Mouse (Mus musculus): ENCODE measurements at regions not wholly inside any gene's neighbourhood (a gene's known extent, or its start where the extent isn't known, plus 50 kb on each side); places are given as distances from the start of the nearest gene placed in this dataset. TPM values are rescaled to one million over a fixed set of nuclear protein-coding genes. Genes with fewer than 3 reads are reported as not detected.

- no peak for DNase-seq (ENCODE audit: low spot score in 2 of 2)
- intact Hi-C loops (cut with DNase I): no loop called here
Measured at GRCm38 (mm10) chr13:70989999-70990645, 148.5 kb upstream of the Adamts16 start.

GRCm38 (mm10) chr13:70979344-70979743, 137.7 kb upstream of the Adamts16 start:
- intact Hi-C loops (cut with DNase I): no loop called here
- no peak for DNase-seq (ENCODE audit: low spot score in 2 of 2)

DNA sequence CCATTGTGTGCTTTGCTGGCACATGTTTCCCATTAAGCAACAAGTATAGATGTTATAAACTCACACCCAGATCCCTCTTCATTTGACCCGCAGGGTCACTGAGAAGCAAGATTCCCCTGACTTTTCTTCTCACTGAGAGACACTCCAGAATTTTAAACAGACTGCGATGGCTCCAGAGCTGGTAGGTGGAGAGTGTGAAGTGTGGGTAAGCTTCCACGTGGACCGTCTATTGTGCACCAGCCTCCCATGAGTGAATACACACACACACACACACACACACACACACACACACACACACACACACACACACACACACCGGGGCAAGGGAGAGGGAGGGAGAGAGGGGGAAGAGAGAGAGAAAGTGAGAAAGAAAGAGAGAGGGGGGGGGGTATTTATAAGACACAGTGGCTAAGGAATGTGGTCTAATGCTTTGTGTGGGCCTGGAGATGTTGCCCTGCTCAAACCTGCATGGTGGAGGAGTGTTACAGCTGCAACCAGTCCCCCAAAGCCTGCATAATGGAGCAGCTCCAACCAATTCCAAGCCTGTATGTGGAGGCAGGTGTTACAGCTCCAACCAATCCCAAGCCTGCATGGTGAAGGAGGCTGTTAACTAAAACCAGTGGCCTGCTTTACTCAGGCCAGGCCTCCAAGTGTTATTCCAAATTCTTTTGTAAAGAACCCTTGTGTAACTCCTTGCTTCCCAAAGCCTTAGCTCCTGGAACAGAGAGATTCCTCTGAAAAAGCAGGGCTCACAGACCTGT, 137.1 kb upstream of the Adamts16 start:
- no peak for DNase-seq (ENCODE audit: low spot score in 2 of 2)
- intact Hi-C loops (cut with DNase I): no loop called here

GRCm38 (mm10) chr13:70969596-70969995, 128.0 kb upstream of the Adamts16 start:
- DNase-seq (ENCODE audit: low spot score in 2 of 2): no peak
- intact Hi-C loops (cut with DNase I): no loop called here

DNA sequence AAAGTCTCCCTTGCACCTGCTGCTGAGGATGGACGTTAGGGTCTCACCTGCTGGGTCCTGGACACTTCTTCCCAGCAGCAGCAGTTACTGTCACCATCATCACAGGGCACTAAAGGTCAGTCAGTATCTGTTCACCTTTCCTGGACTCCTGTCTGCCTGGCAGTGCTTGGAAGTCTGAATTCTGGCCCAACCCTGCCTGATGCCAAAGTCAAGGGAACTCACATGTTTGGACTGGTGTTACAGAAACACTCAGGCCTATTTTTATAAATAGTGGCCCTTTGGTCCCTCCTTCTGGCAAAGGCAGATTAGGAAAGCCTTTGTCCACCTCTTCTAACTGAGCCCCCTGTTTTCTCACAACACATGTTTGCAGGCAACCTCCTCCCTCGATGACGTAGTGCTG, 126.2 kb upstream of the Adamts16 start:
- DNase-seq (ENCODE audit: low spot score in 2 of 2): no peak

DNA sequence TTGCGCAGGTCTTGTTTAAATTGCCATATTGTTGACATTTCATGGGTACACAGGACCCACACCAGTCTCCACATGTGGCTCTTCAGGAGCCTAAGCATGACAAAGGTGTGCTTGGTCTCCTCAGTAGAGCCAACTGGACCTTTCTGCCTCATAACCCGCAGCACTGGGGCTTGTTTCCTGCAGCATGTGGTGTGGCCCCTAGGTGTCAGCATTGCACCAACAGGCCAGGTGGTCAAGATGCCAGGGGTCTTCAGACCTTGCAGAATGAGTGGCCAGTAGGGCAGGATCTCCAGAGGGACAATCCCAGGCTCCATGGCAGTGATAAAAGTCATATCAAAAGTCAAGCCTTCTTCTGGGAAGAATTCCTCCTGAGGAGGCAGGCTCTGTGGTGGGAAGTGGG, 121.8 kb upstream of the Adamts16 start:
- intact Hi-C loops (cut with DNase I): no loop called here
- DNase-seq (ENCODE audit: low spot score in 2 of 2): no peak

More for the DNA sequence above, 126.2 kb upstream of the Adamts16 start:
- intact Hi-C loops (cut with DNase I): no loop called here

GRCm38 (mm10) chr13:70934309-70935037, 92.9 kb upstream of the Adamts16 start:
- intact Hi-C loops (cut with DNase I): no loop called here
- DNase-seq (ENCODE audit: low spot score in 2 of 2): no peak

- DNase-seq (ENCODE audit: low spot score in 2 of 2): no peak
- intact Hi-C loops (cut with DNase I): no loop called here
Measured at GRCm38 (mm10) chr13:70913834-70914233, 72.2 kb upstream of the Adamts16 start.

DNA sequence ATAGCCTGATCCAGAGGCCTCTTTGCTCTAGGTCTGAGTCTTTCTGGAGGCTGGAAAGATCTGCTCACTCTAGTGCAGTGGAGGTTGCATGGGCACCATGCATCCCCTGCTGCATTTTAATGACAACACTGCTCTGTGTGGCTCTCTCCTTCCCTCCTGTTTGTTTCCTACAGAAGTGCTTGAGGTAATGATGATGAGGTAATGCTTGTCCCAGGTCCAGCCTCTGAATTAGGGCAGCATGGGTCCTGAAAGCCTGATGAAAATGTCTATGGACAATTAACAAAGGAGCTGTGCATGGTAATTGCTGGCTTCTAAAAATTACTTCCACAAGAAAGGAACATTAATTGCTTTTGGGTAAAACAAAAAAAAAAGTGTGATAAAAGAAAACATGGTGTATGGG, 69.3 kb upstream of the Adamts16 start:
- DNase-seq (ENCODE audit: low spot score in 2 of 2): no peak
- intact Hi-C loops (cut with DNase I): no loop called here

DNA sequence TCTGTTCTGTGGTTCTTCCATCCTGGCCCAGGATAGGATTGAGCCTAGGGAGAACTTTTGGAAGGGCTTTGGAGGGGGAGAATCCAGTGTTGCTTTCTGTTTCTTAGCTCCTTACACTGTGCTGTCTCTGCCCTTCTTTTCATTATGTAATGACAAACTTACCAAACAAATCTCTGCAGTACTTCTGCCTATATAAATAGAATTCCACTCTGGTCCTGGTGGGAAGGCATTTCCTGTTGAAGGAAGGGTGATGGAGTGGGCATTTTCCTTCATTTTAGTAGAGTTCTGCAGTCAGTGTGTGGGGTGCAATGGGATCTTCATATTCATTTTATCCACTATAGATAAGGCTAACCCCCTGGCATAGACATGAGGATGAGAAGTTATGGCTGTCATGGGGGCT, 63.2 kb upstream of the Adamts16 start:
- intact Hi-C loops (cut with DNase I): no loop called here

GRCm38 (mm10) chr13:70903831-70904230, 62.2 kb upstream of the Adamts16 start:
- DNase-seq (ENCODE audit: low spot score in 2 of 2): no peak
- intact Hi-C loops (cut with DNase I): no loop called here

More for the DNA sequence above, 63.2 kb upstream of the Adamts16 start:
- no peak for DNase-seq (ENCODE audit: low spot score in 2 of 2)

DNA sequence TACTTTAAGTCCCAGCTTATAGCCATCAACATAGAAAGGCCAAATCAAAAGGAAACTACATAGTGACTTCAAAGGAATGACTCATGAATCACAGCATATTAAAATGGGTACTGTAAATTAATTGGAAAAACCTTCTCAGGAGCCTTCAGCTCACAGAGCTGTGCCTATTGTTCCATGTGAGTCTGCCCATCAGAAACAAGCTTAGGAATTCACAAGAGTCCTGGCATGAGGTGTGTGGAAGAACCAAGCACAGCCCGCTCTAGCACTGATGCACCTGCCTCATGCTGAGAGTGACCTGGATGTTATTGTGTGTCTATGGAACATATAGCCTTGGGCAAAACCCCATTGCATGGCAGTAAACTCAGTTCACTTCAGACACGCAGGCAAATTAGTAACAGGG, 61.5 kb upstream of the Adamts16 start:
- no peak for DNase-seq (ENCODE audit: low spot score in 2 of 2)
- intact Hi-C loops (cut with DNase I): no loop called here

DNA sequence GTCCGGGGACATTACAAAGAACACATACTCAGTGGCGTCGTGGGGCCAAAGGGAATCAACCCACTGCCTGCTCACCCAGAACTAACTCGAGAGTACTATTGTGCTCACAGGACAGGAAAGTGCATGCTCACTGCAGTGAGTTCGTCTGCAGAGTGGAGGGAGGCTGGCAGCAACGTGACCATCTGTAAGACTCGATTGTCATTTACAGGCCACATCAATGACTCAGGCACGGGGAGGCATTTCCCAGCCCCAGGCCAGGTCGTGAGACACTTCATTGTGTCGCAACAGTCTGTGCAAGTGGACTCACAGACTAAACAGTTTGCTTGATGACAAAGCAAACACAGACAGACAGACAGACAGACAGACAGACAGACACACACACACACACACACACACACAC, 61.1 kb upstream of the Adamts16 start:
- DNase-seq (ENCODE audit: low spot score in 2 of 2): no peak
- intact Hi-C loops (cut with DNase I): no loop called here

DNA sequence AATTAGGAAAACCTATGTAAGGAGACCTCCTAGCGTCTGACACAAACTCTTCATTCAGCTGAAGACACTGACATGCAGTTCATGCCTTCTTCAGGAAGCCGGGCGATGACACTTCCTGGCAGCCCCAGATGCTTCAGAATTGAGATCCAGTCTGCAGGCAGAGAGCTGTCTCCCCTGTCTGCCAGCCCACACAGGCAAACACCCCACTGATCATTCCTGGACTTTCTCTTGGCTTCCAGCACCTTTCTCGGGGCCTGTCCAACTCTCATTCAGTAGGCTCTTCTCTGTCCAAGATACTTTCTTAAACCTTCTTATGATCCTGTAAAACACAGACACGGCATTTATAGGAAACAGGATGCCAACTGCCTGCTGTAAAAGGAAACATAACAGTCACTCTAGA, 50.0 kb upstream of the Adamts16 start:
- intact Hi-C loops (cut with DNase I): no loop called here
- no peak for DNase-seq (ENCODE audit: low spot score in 2 of 2)

Small RNA genes in the stretch of these regions (microRNA-seq; reads per million reads assigned to microRNA genes)
- not detected for gene Mir466f-4

Data from left cerebral cortex, postnatal 36 days (tissue).